Mouse (Mus musculus): ENCODE results near the gene Hoxa5. TPM values are rescaled to one million over a fixed set of nuclear protein-coding genes. Genes with fewer than 3 reads are reported as not detected.

Hoxa5 gene
- polyA plus RNA-seq, 1 experiment from 2014 or later: 48.7 TPM

- ATAC-seq (ENCODE audit: borderline replicate concordance, extremely low read depth, low FRiP score, low TSS enrichment): no peak
- Histone ChIP-seq H3K36me3 (no peaks in the 10 kb centered on the region), H3K4me1 (peaks cover 27% of the 10 kb centered on the region), H3K27me3 (peaks cover 68% of the 10 kb centered on the region), H3K9me3 (no peaks in the 10 kb centered on the region), H3K4me2 (peak overlapping the region; percentile 90), H3K9ac (peak overlapping the region; percentile 62), H3K4me3 (peak overlapping the region; percentile 52), H3K27ac (peak overlapping the region; percentile 98)
- WGBS: 11% methylated on average over 4 of the region's 4 CpGs
Measured at GRCm38 (mm10) chr6:52166431-52167077, 37.8 kb downstream of the Hoxa5 start.

DNA sequence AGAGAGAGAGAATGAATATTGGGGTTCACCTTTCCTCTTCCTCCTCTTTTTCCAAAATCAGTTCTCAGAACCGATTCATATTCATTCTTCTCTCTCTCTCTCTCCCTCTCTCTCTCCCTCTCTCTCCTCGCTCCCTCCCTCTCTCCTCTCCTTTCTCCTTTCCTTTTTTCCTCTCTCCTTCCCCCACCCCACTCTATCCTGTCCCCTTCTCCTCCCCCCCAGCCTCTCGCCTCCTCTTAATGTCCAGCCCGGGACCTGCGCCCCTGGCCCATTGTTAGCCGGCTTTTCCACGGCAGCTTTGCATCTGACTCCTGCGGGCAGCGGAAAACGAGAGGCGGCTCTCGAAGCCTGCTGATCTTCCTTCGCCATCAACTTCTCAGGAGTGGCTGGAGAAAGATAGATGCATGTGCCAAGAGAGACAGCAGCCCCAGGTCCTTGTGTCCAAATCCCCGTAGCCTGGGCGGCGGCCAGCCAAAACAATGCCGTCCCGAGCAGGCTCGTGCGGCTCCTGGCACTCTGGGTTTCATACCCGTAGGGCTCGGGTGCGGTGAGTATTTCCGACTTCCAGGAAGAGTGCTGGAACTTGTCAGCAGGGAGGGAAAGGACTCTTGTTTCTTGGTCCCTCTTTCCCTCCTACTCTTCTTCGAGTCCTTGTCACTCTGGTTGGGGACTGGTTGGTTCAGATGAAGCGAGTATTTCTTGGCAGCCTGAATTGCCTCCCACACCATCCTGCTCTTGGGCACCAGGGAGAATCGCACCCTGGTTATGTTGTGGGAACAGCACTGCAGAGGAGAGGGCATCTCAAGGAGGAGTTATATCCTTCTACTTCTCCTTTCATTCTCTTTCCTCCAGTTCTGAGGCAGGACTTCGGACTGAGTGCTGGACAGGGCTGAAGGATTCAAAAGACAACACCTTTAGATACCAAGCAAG lies 38.7 kb downstream of the Hoxa5 start:
- H3K36me3 ChIP-seq: no peaks in the 10 kb centered on the region
- H3K9me3 ChIP-seq: no peaks in the 10 kb centered on the region
- peak overlapping the region; percentile 52 for H3K4me3 ChIP-seq
- peaks cover 63% of the 10 kb centered on the region for H3K27me3 ChIP-seq
- H3K9ac ChIP-seq: peak overlapping the region; percentile 62
- no peak for ATAC-seq (ENCODE audit: borderline replicate concordance, extremely low read depth, low FRiP score, low TSS enrichment)
- 4% methylated on average over 28 of the region's 28 CpGs for WGBS
- peak overlapping the region; percentile 90 for H3K4me2 ChIP-seq
- peak overlapping the region; percentile 98 for H3K27ac ChIP-seq
- peaks cover 22% of the 10 kb centered on the region for H3K4me1 ChIP-seq

GRCm38 (mm10) chr6:52164626-52165440 lies 39.6 kb downstream of the Hoxa5 start, which contains the start of gene Hoxa2:
Gene Hoxa2, minus strand, starts transcription at chr6:52164831.
- 1% methylated on average over 25 of the region's 25 CpGs for WGBS
- H3K9ac ChIP-seq: peak within 1 kb of the TSS; percentile 64
- H3K9me3 ChIP-seq: no peaks in the 10 kb centered on the region
- peak within 1 kb of the TSS; percentile 90 for H3K4me2 ChIP-seq
- H3K27me3 ChIP-seq: peaks cover 62% of the 10 kb centered on the region
- H3K4me3 ChIP-seq: peak within 1 kb of the TSS; percentile 52
- H3K27ac ChIP-seq: peak within 1 kb of the TSS; percentile 98
- peak; percentile 50; the same call in 1 of the 2 replicates for ATAC-seq (ENCODE audit: borderline replicate concordance, extremely low read depth, low FRiP score, low TSS enrichment)
- no peaks in the 10 kb centered on the region for H3K36me3 ChIP-seq
- peaks cover 13% of the 10 kb centered on the region for H3K4me1 ChIP-seq

GRCm38 (mm10) chr6:52164051-52164625 lies 40.2 kb downstream of the Hoxa5 start:
- peak; percentile 31; the same call in 1 of the 2 replicates for ATAC-seq (ENCODE audit: borderline replicate concordance, extremely low read depth, low FRiP score, low TSS enrichment)

GRCm38 (mm10) chr6:52163366-52164031 lies 40.9 kb downstream of the Hoxa5 start:
- ATAC-seq (ENCODE audit: borderline replicate concordance, extremely low read depth, low FRiP score, low TSS enrichment): peak; percentile 21; the same call in 1 of the 2 replicates

More at GRCm38 (mm10) chr6:52164051-52164625, 40.2 kb downstream of the Hoxa5 start:
- peaks cover 13% of the 10 kb centered on the region; the same call in 1 of the 2 replicates for H3K4me1 ChIP-seq
- H3K4me2 ChIP-seq: peak overlapping the region; percentile 90
- under 1% methylated on average over 38 of the region's 39 CpGs for WGBS
- H3K9me3 ChIP-seq: no peaks in the 10 kb centered on the region
- peak overlapping the region; percentile 64 for H3K9ac ChIP-seq
- H3K27ac ChIP-seq: peak overlapping the region; percentile 98
- H3K27me3 ChIP-seq: peaks cover 63% of the 10 kb centered on the region; the same call in 1 of the 2 replicates
- H3K36me3 ChIP-seq: no peaks in the 10 kb centered on the region
- H3K4me3 ChIP-seq: peak overlapping the region; percentile 52

GRCm38 (mm10) chr6:52162611-52163365 lies 41.6 kb downstream of the Hoxa5 start:
- H3K9me3 ChIP-seq: no peaks in the 10 kb centered on the region
- H3K4me3 ChIP-seq: peak overlapping the region; percentile 52
- no peaks in the 10 kb centered on the region for H3K36me3 ChIP-seq
- peak overlapping the region; percentile 64 for H3K9ac ChIP-seq
- H3K27ac ChIP-seq: peak overlapping the region; percentile 98
- 10% methylated on average over 14 of the region's 14 CpGs for WGBS
- no peak for ATAC-seq (ENCODE audit: borderline replicate concordance, extremely low read depth, low FRiP score, low TSS enrichment)
- H3K4me1 ChIP-seq: peaks cover 15% of the 10 kb centered on the region; the same call in 1 of the 2 replicates
- H3K27me3 ChIP-seq: peaks cover 64% of the 10 kb centered on the region
- H3K4me2 ChIP-seq: peak overlapping the region; percentile 90

More at GRCm38 (mm10) chr6:52163366-52164031, 40.9 kb downstream of the Hoxa5 start:
- peak overlapping the region; percentile 90 for H3K4me2 ChIP-seq
- peak overlapping the region; percentile 98 for H3K27ac ChIP-seq
- peak overlapping the region; percentile 52 for H3K4me3 ChIP-seq
- WGBS: under 1% methylated on average over 17 of the region's 17 CpGs
- peak overlapping the region; percentile 64 for H3K9ac ChIP-seq
- peaks cover 13% of the 10 kb centered on the region; the same call in 1 of the 2 replicates for H3K4me1 ChIP-seq
- H3K36me3 ChIP-seq: no peaks in the 10 kb centered on the region
- H3K27me3 ChIP-seq: peaks cover 65% of the 10 kb centered on the region; the same call in 1 of the 2 replicates
- H3K9me3 ChIP-seq: no peaks in the 10 kb centered on the region

DNA sequence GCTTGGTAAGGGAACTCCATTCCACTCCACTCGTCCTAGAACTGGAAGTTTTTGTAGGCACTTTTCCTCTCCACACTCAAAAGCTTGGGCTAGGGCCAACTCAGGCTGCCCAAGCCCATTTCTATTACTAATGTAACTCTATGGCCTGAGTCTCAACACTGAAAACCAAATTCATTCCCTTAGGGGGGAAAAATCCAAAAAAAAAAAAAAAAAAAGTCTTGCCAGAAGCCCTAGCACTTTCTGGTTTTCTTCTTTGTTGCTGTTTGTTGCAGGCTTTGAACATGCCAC lies 42.4 kb downstream of the Hoxa5 start:
- H3K4me2 ChIP-seq: peak overlapping the region; percentile 90
- H3K36me3 ChIP-seq: no peaks in the 10 kb centered on the region
- peaks cover 23% of the 10 kb centered on the region for H3K4me1 ChIP-seq
- peak overlapping the region; percentile 61 for H3K27ac ChIP-seq
- H3K9me3 ChIP-seq: no peaks in the 10 kb centered on the region
- ATAC-seq (ENCODE audit: borderline replicate concordance, extremely low read depth, low FRiP score, low TSS enrichment): no peak
- H3K27me3 ChIP-seq: peaks cover 68% of the 10 kb centered on the region
- WGBS: 11% methylated on average over 1 of the region's 1 CpGs
- H3K4me3 ChIP-seq: peak overlapping the region; percentile 12
- peak overlapping the region; percentile 27; the same call in 1 of the 2 replicates for H3K9ac ChIP-seq

DNA sequence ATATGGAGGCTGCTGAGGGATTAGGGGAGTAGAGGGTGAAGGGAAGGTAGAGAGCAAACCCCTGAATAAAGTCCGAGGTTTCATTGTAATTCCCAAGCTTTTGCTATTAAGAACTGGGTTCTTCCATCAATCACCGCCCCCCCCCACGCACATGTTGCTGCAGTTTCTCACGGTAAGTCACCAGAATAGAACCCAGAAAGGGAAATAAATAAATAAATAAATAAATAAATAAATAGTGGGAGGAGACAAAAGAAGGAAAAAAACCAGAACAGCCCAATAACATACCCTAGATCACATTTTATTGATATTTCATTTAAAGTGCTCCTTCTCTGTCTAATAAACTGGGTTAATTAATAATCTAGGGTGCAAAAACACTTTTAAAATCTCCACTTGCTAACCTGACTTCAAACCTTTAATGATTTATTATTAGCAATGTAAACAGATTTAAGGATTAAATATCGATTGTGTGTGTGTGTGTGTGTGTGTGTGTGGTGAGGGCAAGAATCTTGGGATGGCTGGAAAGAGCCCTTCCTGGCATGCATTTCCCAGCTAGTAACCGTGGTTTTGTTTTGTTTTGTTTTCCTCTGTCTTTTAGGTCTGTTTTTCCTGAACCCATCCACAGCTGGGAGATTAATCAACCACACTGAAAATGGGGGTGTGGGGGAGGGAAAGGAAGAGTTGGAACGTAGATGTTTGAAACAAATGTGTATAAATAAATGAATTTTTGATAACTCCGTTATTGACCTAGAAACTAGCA lies 42.9 kb downstream of the Hoxa5 start:
- ATAC-seq (ENCODE audit: borderline replicate concordance, extremely low read depth, low FRiP score, low TSS enrichment): no peak
- Histone ChIP-seq H3K4me2 (peak overlapping the region; percentile 90), H3K9me3 (no peaks in the 10 kb centered on the region), H3K4me3 (peak overlapping the region; percentile 72), H3K4me1 (peaks cover 28% of the 10 kb centered on the region), H3K27me3 (peaks cover 69% of the 10 kb centered on the region), H3K27ac (peak overlapping the region; percentile 95), H3K36me3 (no peaks in the 10 kb centered on the region), H3K9ac (peak overlapping the region; percentile 27; the same call in 1 of the 2 replicates)
- WGBS: 14% methylated on average over 8 of the region's 8 CpGs

- peaks cover 73% of the 10 kb centered on the region for H3K27me3 ChIP-seq
- H3K27ac ChIP-seq: peak overlapping the region; percentile 95
- H3K4me3 ChIP-seq: peak overlapping the region; percentile 72
- no peaks in the 10 kb centered on the region for H3K9me3 ChIP-seq
- 5% methylated on average over 30 of the region's 30 CpGs for WGBS
- H3K4me1 ChIP-seq: peaks cover 27% of the 10 kb centered on the region
- no peaks in the 10 kb centered on the region for H3K36me3 ChIP-seq
- ATAC-seq (ENCODE audit: borderline replicate concordance, extremely low read depth, low FRiP score, low TSS enrichment): no peak
- H3K9ac ChIP-seq: peak overlapping the region; percentile 18
- peak overlapping the region; percentile 90 for H3K4me2 ChIP-seq
Measured at GRCm38 (mm10) chr6:52160511-52161335, 43.7 kb downstream of the Hoxa5 start.

Measured in lung, embryonic 15.5 days (tissue).